Mouse (Mus musculus): ENCODE measurements around the gene Ccdc77. TPM values are rescaled to one million over a fixed set of nuclear protein-coding genes. Genes with fewer than 3 reads are reported as not detected.

Gene Ccdc77
- 29.6 and 29.7 TPM in 2 replicates for polyA plus RNA-seq (2016; fragmentation: Nextera tagmentation; extraction: Ambion mirVana)

GRCm38 (mm10) chr6:120363688-120364522 lies at the start of gene Ccdc77, which contains the start of gene Kdm5a:
Ccdc77 (minus strand) TSS chr6:120364374.
Kdm5a (plus strand) TSS chr6:120364124.
- Histone ChIP-seq H3K9me3 (replicated peaks) (no peaks in the 10 kb centered on the region), H3K36me3 (peaks cover 25% of the 10 kb centered on the region), H3K4me3 (peak within 1 kb of the TSS; percentile 99), H3K27me3 (ENCODE audit: low read depth, poor library complexity, severe bottlenecking) (no peaks in the 10 kb centered on the region), H3K27ac (replicated peaks) (peak within 1 kb of the TSS; percentile 95), H3K4me1 (peaks cover 20% of the 10 kb centered on the region)
- under 1% methylated on average over 71 of the region's 71 CpGs for WGBS
- DNase-seq (ENCODE audit: low spot score) = peak; percentile 97

GRCm38 (mm10) chr6:120403936-120404335 lies 39.8 kb upstream of the Ccdc77 start:
- H3K4me1 ChIP-seq = no peaks in the 10 kb centered on the region
- no peaks in the 10 kb centered on the region for H3K27me3 ChIP-seq (ENCODE audit: low read depth, poor library complexity, severe bottlenecking)
- 95% methylated on average over 1 of the region's 1 CpGs for WGBS
- DNase-seq (ENCODE audit: low spot score) = no peak
- no peak overlapping the region for H3K27ac ChIP-seq (replicated peaks)
- H3K4me3 ChIP-seq = no peak overlapping the region
- H3K36me3 ChIP-seq = peaks cover 98% of the 10 kb centered on the region
- H3K9me3 ChIP-seq (replicated peaks) = no peaks in the 10 kb centered on the region

GRCm38 (mm10) chr6:120395622-120396345 lies 31.6 kb upstream of the Ccdc77 start:
- 97% methylated on average over 5 of the region's 5 CpGs for WGBS
- no peak for DNase-seq (ENCODE audit: low spot score)
- H3K9me3 ChIP-seq (replicated peaks) = no peaks in the 10 kb centered on the region
- H3K4me1 ChIP-seq = no peaks in the 10 kb centered on the region
- no peak overlapping the region for H3K4me3 ChIP-seq
- H3K36me3 ChIP-seq = peaks cover 97% of the 10 kb centered on the region
- H3K27ac ChIP-seq (replicated peaks) = no peak overlapping the region
- H3K27me3 ChIP-seq (ENCODE audit: low read depth, poor library complexity, severe bottlenecking) = no peaks in the 10 kb centered on the region

GRCm38 (mm10) chr6:120392811-120393210 lies 28.6 kb upstream of the Ccdc77 start:
- DNase-seq (ENCODE audit: low spot score) = no peak
- Histone ChIP-seq H3K27me3 (ENCODE audit: low read depth, poor library complexity, severe bottlenecking) (no peaks in the 10 kb centered on the region), H3K4me1 (no peaks in the 10 kb centered on the region), H3K36me3 (peaks cover 99% of the 10 kb centered on the region), H3K27ac (replicated peaks) (no peak overlapping the region), H3K9me3 (replicated peaks) (no peaks in the 10 kb centered on the region), H3K4me3 (no peak overlapping the region)
- 92% methylated on average over 2 of the region's 2 CpGs for WGBS

- no peaks in the 10 kb centered on the region for H3K27me3 ChIP-seq (ENCODE audit: low read depth, poor library complexity, severe bottlenecking)
- H3K27ac ChIP-seq (replicated peaks) = no peak overlapping the region
- DNase-seq (ENCODE audit: low spot score) = no peak
- peaks cover 99% of the 10 kb centered on the region for H3K36me3 ChIP-seq
- WGBS = 88% methylated on average over 3 of the region's 3 CpGs
- no peak overlapping the region for H3K4me3 ChIP-seq
- no peaks in the 10 kb centered on the region for H3K9me3 ChIP-seq (replicated peaks)
- no peaks in the 10 kb centered on the region for H3K4me1 ChIP-seq
These were observed 25.9 kb upstream of the Ccdc77 start for GRCm38 (mm10) chr6:120390054-120390453.

GRCm38 (mm10) chr6:120376736-120377135 lies 12.6 kb upstream of the Ccdc77 start:
- H3K4me1 ChIP-seq = no peaks in the 10 kb centered on the region
- WGBS = 98% methylated on average over 2 of the region's 2 CpGs
- no peak overlapping the region for H3K4me3 ChIP-seq
- H3K36me3 ChIP-seq = peaks cover 100% of the 10 kb centered on the region
- no peak overlapping the region for H3K27ac ChIP-seq (replicated peaks)
- H3K9me3 ChIP-seq (replicated peaks) = no peaks in the 10 kb centered on the region
- H3K27me3 ChIP-seq (ENCODE audit: low read depth, poor library complexity, severe bottlenecking) = no peaks in the 10 kb centered on the region
- DNase-seq (ENCODE audit: low spot score) = no peak

- H3K4me3 ChIP-seq = peak overlapping the region; percentile 99
- peak; percentile 22 for DNase-seq (ENCODE audit: low spot score)
- no peaks in the 10 kb centered on the region for H3K9me3 ChIP-seq (replicated peaks)
- H3K4me1 ChIP-seq = peaks cover 20% of the 10 kb centered on the region
- peaks cover 37% of the 10 kb centered on the region for H3K36me3 ChIP-seq
- WGBS = 7% methylated on average over 15 of the region's 15 CpGs
- H3K27ac ChIP-seq (replicated peaks) = peak overlapping the region; percentile 95
- H3K27me3 ChIP-seq (ENCODE audit: low read depth, poor library complexity, severe bottlenecking) = no peaks in the 10 kb centered on the region
These were observed 877 bp upstream of the Ccdc77 start for GRCm38 (mm10) chr6:120365051-120365450.

- Histone ChIP-seq H3K27me3 (ENCODE audit: low read depth, poor library complexity, severe bottlenecking) (no peaks in the 10 kb centered on the region), H3K27ac (replicated peaks) (peak overlapping the region; percentile 95), H3K4me3 (peak overlapping the region; percentile 99), H3K9me3 (replicated peaks) (no peaks in the 10 kb centered on the region), H3K4me1 (peaks cover 20% of the 10 kb centered on the region), H3K36me3 (peaks cover 31% of the 10 kb centered on the region)
- DNase-seq (ENCODE audit: low spot score) = no peak
- under 1% methylated on average over 31 of the region's 31 CpGs for WGBS
These were observed 340 bp upstream of the Ccdc77 start for GRCm38 (mm10) chr6:120364523-120364905.

- peak; percentile 16 for DNase-seq (ENCODE audit: low spot score)
- peak overlapping the region; percentile 99 for H3K4me3 ChIP-seq
- H3K27ac ChIP-seq (replicated peaks) = peak overlapping the region; percentile 95
- 31% methylated on average over 15 of the region's 15 CpGs for whole genome bisulfite sequencing
- H3K4me1 ChIP-seq = peaks cover 21% of the 10 kb centered on the region
- H3K9me3 ChIP-seq (replicated peaks) = no peaks in the 10 kb centered on the region
- no peaks in the 10 kb centered on the region for H3K27me3 ChIP-seq (ENCODE audit: low read depth, poor library complexity, severe bottlenecking)
- peaks cover 17% of the 10 kb centered on the region for H3K36me3 ChIP-seq
These were observed 1.1 kb downstream of the Ccdc77 start for GRCm38 (mm10) chr6:120362774-120363687.

GRCm38 (mm10) chr6:120362124-120362523 lies 2.0 kb downstream of the Ccdc77 start:
- no peaks in the 10 kb centered on the region for H3K9me3 ChIP-seq (replicated peaks)
- DNase-seq (ENCODE audit: low spot score) = no peak
- 98% methylated on average over 2 of the region's 2 CpGs for WGBS

GRCm38 (mm10) chr6:120356951-120357945 lies 6.9 kb downstream of the Ccdc77 start:
- peaks cover 12% of the 10 kb centered on the region for H3K4me1 ChIP-seq
- no peaks in the 10 kb centered on the region for H3K9me3 ChIP-seq (replicated peaks)
- peak overlapping the region; percentile 74 for H3K4me3 ChIP-seq
- DNase-seq (ENCODE audit: low spot score) = peak; percentile 87
- H3K27ac ChIP-seq (replicated peaks) = peak overlapping the region; percentile 89
- H3K27me3 ChIP-seq (ENCODE audit: low read depth, poor library complexity, severe bottlenecking) = no peaks in the 10 kb centered on the region
- 1% methylated on average over 31 of the region's 31 CpGs for WGBS
- peaks cover 17% of the 10 kb centered on the region for H3K36me3 ChIP-seq

More at GRCm38 (mm10) chr6:120362124-120362523, 2.0 kb downstream of the Ccdc77 start:
- Histone ChIP-seq H3K36me3 (peaks cover 8% of the 10 kb centered on the region), H3K27ac (replicated peaks) (no peak overlapping the region), H3K4me3 (no peak overlapping the region), H3K27me3 (ENCODE audit: low read depth, poor library complexity, severe bottlenecking) (no peaks in the 10 kb centered on the region), H3K4me1 (peaks cover 24% of the 10 kb centered on the region)
